Mouse (Mus musculus) brain, embryonic 14.5 days (tissue): ENCODE data around the gene Ciart. TPM values are rescaled to one million over a fixed set of nuclear protein-coding genes. Genes with fewer than 3 reads are reported as not detected.
A peak's percentile ranks its signal among the peaks of the same experiment; 100 is the strongest.
"Not testable (repeated sequence)": the region's sequence is repeated elsewhere in the genome, so short reads cannot be mapped to it uniquely, and the experiment has no call there.

Experiments
- DNase-seq: peaks from one replicate; pipeline ENCODE4 v3.0.0-alpha.2; 2011; ENCODE audit warnings: low read depth
- CTCF ChIP-seq: fragments of 200-500 bp; IDR thresholded peaks from 2 replicates; pipeline ENCODE4 v1.5.1; 2012; ENCODE audit warnings: inconsistent platforms, mild to moderate bottlenecking, moderate library complexity, borderline replicate concordance; ENCODE audit not compliant: insufficient read depth, insufficient read length; ENCODE audit errors: extremely low read depth
- POLR2A ChIP-seq: fragments of 200-500 bp; IDR thresholded peaks from 2 replicates; pipeline ENCODE4 v1.6.1; 2012; ENCODE audit warnings: mild to moderate bottlenecking, inconsistent platforms, borderline replicate concordance; ENCODE audit not compliant: poor library complexity, insufficient read depth, insufficient read length, severe bottlenecking; ENCODE audit errors: extremely low read depth
- polyA plus RNA-seq: library from polyadenylated mRNA; depleted of rRNA; stranded (reverse); fragments of >200 nt; gene quantifications from 2 replicates; pipeline ENCODE4 v1.2.3, GENCODE M21; 2012; rRNA removed

Gene Ciart
- 3.7 and 3.8 TPM in 2 replicates for polyA plus RNA-seq

GRCm38 (mm10) chr3:95881979-95882815 lies at the start of gene Ciart:
Gene Ciart, minus strand, starts transcription at chr3:95882251.
- no peak for TF ChIP-seq POLR2A
- no peak for TF ChIP-seq CTCF

GRCm38 (mm10) chr3:95931471-95931870 lies 49.4 kb upstream of the Ciart start:
- DNase-seq: no peak
- TF ChIP-seq CTCF: no peak
- TF ChIP-seq POLR2A: no peak

More at GRCm38 (mm10) chr3:95881979-95882815, at the start of gene Ciart:
- peak; percentile 99 for DNase-seq

DNA sequence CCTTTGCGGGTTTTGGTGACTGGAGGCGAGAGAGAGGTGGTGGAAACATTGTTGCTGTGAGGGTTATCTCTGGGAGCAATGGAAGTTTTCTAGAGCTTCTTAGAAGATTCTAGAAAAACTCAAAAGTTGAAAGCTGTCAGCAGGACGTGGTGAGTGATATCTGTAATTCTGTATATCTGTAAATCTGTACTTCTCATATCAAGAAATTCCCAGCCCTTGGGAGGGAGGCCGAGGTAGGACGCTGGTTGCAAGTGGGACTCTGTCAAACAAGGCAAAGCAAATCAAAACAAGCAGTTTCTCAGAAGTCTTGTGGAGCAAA lies 48.4 kb upstream of the Ciart start:
- TF ChIP-seq POLR2A (no peak), CTCF (no peak)
- no peak for DNase-seq

GRCm38 (mm10) chr3:95929581-95930470 lies 47.8 kb upstream of the Ciart start:
- DNase-seq: peak; percentile 64
- TF ChIP-seq CTCF (no peak), POLR2A (no peak)

DNA sequence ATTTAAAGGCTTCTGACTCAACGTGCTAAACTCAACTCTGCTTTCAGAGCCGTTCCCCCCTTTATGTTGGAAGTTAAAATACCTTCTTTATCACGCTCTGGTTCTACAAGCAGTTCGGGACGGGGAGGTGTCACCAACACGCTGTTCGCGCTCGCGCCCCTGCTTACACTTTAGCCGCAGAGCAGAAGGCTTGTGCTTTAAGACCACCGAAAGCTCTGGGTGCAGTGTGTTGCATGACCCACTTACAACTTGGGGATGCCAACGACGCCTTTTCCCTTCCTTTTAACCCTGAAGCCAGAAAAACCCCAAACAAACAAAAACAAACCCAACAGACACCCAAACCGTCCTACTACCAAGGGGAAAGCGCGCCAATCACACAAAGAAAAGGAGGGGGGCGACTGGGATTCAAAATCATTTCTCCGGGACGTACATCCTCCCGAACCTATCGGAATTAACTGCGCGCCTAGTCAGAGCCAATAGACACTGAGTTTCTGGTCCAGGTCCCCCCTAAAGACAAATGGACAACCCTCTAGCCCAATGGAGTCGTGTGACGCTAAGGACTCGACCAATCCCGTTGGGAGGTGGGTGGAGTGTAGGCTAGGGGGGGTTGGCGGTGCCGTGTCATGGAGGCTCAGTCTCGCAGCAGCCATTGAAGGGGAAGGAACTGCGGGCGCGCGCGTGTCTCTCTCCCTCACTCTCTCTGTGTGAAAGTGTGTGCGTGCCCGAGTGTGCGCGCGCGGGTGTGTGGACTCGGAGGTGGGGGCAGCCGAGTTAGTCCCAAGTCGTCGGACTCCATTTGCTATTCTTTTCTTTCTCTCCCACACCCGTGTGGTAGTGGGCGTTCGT lies 46.8 kb upstream of the Ciart start, which contains the start of gene Anp32e:
Gene Anp32e (plus strand): TSS at position 589 of the 846 bp plus-strand sequence.
- DNase-seq: peak; percentile 100
- TF ChIP-seq CTCF (no peak), POLR2A (peak; percentile 59; the same call in 1 of the 2 replicates)

DNA sequence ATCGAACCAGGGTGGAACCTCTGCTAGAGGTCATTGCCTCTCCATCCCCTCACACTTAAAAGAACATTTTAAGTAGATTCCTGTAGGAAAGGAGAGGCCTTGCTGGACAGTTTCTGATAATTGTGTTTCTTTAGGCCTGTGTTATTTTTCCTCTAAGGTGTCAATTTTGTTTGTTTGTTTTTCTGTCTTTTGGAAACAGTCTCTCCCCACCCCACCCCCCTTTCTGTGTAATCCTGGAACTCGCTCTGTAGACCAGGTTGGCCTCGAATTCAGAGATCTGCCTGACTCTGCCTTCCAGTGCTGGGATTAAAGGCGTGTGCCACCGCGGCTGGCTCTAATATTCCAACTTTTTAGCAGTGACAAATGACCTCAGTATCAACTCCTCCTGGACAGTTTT lies 46.2 kb upstream of the Ciart start:
- DNase-seq: no peak
- no peak for TF ChIP-seq CTCF
- no peak for TF ChIP-seq POLR2A

- DNase-seq: no peak
- TF ChIP-seq POLR2A (no peak), CTCF (no peak)
These were observed 43.0 kb upstream of the Ciart start for GRCm38 (mm10) chr3:95925087-95925486.

DNA sequence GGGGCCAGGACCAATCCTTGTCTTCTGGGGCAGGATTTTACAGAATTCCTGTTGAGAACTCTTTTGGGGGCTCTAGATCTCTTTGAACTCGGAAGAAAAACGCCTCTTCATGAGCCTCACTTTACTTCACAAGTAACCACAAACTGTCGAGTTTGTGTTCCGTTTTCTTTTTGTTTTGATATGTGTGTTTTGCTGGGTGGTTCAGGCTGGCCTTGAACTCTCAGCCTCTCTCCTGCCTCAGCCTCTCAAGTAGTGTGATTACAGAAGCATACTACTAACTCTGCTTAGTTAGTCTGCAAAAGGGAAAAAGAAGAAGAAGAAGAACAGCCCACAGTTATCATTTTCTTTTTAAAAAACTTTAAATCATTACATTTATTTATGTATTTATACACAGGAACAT lies 42.1 kb upstream of the Ciart start:
- TF ChIP-seq CTCF (no peak), POLR2A (no peak)
- no peak for DNase-seq

DNA sequence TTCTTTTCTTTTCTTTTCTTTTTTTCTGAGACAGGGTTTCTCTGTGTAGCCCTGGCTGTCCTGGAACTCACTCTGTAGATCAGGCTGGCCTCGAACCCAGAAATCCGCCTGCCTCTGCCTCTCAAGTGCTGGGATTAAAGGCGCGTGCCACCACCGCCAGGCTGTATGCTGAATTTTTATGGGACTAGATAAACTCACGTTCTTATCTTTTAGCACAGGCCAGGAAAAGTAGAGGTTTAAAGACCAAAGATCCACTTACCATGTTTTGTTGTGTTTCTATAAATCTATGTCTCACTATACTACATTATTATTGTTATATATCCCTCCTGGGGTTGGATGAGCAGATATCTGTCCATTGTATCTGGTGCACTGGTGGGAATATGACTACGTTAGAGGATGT lies 41.4 kb upstream of the Ciart start:
- not testable (repeated sequence) for DNase-seq

DNA sequence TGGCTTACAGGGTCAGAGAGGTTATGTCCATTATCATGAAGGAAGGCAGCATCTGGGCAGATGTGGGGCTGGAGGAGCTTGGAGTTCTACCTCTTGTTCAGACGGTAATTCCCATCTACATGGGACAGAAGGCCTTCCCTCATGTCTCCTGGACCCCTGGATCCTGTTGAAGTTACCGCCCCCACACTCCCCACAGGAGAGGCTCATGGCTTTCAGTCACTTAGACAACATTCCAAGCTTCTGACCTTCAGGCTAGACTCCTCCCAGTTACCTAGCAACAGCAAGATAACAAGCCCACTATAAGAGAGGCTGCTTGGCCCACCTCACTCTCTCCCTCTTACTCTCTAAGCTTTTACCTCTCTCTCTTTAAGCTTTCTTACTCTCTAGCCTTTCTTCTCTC lies 38.5 kb upstream of the Ciart start:
- DNase-seq: not testable (repeated sequence)

DNA sequence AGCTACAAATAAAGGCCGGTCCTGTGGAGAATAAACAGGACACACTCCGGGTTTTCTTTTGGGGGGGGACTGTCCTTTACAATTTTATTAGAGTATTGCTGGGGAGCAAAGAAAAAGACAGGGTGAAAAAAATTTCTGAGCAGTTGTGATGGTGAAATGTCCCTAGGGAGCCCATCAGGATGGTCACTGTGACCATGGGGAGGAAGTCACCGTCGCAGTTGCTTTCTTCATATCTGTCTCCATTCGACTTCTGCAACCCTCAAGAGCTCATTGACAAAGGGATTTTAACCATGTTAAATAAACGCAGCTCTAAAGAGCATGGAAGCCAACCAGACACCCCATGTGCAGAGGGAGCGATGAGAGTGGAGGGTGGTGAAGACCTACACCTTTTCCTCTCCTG lies 34.7 kb upstream of the Ciart start:
- no peak for TF ChIP-seq CTCF
- no peak for TF ChIP-seq POLR2A
- no peak for DNase-seq

DNA sequence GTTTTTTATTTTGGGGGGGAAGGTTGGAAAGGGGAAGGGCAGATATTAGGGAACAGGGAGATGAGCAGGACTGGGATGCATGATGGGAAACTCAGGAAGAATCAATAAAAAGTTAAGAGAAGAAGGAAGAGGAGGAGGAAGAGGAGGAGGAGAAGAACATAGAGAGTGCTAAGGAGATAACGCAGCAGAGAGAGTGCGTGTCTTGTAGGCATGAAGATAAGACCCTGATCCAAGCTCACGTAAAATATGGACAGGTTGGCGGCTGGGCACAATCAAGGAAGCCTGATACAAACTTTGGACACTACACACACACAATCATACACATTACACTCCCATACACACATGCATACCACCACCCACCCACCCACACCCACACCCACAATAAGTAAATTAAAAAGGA lies 32.7 kb upstream of the Ciart start:
- TF ChIP-seq POLR2A: no peak
- TF ChIP-seq CTCF: no peak
- DNase-seq: no peak

DNA sequence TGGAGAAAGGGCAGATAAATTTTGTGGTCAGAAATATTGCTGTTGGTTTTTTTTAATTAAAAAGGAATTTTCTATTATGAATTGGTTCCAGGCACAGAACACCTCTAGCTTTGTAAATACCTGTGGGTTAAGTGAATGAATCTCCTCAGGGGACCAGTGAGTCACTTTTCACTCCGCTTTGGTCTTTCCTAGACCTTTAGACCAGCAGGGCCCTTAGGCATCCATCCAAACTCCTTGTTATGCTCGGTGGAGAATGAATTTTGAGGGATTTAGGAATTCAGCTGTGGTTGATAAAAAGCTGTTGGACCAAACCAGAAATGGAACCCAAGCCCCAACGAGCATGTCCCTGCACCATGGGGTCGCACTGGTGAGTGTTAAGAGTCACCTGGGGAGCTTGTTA lies 25.6 kb upstream of the Ciart start:
- DNase-seq: no peak
- no peak for TF ChIP-seq CTCF
- TF ChIP-seq POLR2A: no peak
